8 mouse cellular contexts compared by ENCODE assay signal in genomic region chr2:24927810-24928479, GRCm38 (mm10). TPM values are rescaled to one million over a fixed set of nuclear protein-coding genes. Genes with fewer than 3 reads are reported as not detected.
DNase-seq lines count a peak whose midpoint lies in the region; TF ChIP-seq lines count a peak whose summit lies in the region.

No protein-coding gene starts in this region.

- intact Hi-C loops in gastrocnemius, adult 2 months (cut with DNase I) = no loop called here

- H3K27ac ChIP-seq in gastrocnemius, adult 2 months = peak overlapping the region; percentile 56

- DNase-seq in ovary, adult 18-20 months (ENCODE audit: low spot score) = peak; percentile 43
- DNase-seq in ovary, postnatal 10 days (ENCODE audit: low spot score) = no peak
- peak; percentile 90 for DNase-seq in gastrocnemius, adult 2 months
- peak; percentile 87 for DNase-seq in large intestine, adult 2 months (ENCODE audit: low read depth, low spot score)
- DNase-seq in urinary bladder, postnatal 4 days (ENCODE audit: low spot score in 2 of 2) = peak; percentile 34 to 59
- DNase-seq in thymus, postnatal 25 days = no peak
- no peak for DNase-seq in frontal cortex, postnatal 10 days (ENCODE audit: low spot score in 2 of 2)
- no peak for DNase-seq in T-cell, adult 2 months (ENCODE audit: low spot score)

- no peak overlapping the region for H3K4me3 ChIP-seq in gastrocnemius, adult 2 months

- WGBS in large intestine, adult 2 months = 31% methylated on average over 4 of the region's 4 CpGs

- no peak for TF ChIP-seq CTCF in gastrocnemius, adult 2 months (IDR thresholded peaks at IDR 0.05)

RNA-seq across cellular contexts. Expression of gene Arrdc1, which starts 7.1 kb away (rescaled TPM):
- total RNA-seq in gastrocnemius, adult 2 months (2021) = 1 to 10 TPM; 1.9 to 2.8 TPM
- 175 and 179 TPM in 2 replicates for polyA plus RNA-seq in large intestine, adult 2 months (2012; rRNA removed)

RNA-seq across cellular contexts. Expression of gene Ehmt1, which starts 8.5 kb away (rescaled TPM):
- 10 to 100 TPM; 28.3 to 29.0 TPM for total RNA-seq in gastrocnemius, adult 2 months (2021)
- 39.0 and 47.1 TPM in 2 replicates for polyA plus RNA-seq in large intestine, adult 2 months (2012; rRNA removed)

RNA-seq across cellular contexts. Expression of gene Zmynd19, which starts 21.6 kb away (rescaled TPM):
- total RNA-seq in gastrocnemius, adult 2 months (2021) = 10 to 100 TPM; 20.6 to 21.2 TPM
- 10.7 and 12.0 TPM in 2 replicates for polyA plus RNA-seq in large intestine, adult 2 months (2012; rRNA removed)

RNA-seq across cellular contexts. Expression of gene Dph7, which starts 34.3 kb away (rescaled TPM):
- 1 to 10 TPM; 3.4 to 3.8 TPM for total RNA-seq in gastrocnemius, adult 2 months (2021)
- polyA plus RNA-seq in large intestine, adult 2 months (2012; rRNA removed) = 10.0 and 10.8 TPM in 2 replicates

RNA-seq across cellular contexts. Expression of gene Mrpl41, which starts 47.0 kb away (rescaled TPM):
- 10 to 100 TPM; 28.9 to 43.8 TPM for total RNA-seq in gastrocnemius, adult 2 months (2021)
- 37.5 and 39.9 TPM in 2 replicates for polyA plus RNA-seq in large intestine, adult 2 months (2012; rRNA removed)

Comparison
In these comparisons a context has a peak if more than half of its experiments do, and no peak if none do; other contexts are left out.
1. DNase-seq: peak in ovary, adult 18-20 months (single experiment), gastrocnemius, adult 2 months (single experiment), large intestine, adult 2 months (single experiment) and urinary bladder, postnatal 4 days (2 of 2); none in ovary, postnatal 10 days (single experiment), thymus, postnatal 25 days (single experiment), frontal cortex, postnatal 10 days (0 of 2) and T-cell, adult 2 months (single experiment).